Mouse (Mus musculus): ENCODE measurements around the gene Olfr237-ps1. TPM values are rescaled to one million over a fixed set of nuclear protein-coding genes. Genes with fewer than 3 reads are reported as not detected.

The Olfr237-ps1 gene
- polyA plus RNA-seq, 1 experiment: not detected

DNA sequence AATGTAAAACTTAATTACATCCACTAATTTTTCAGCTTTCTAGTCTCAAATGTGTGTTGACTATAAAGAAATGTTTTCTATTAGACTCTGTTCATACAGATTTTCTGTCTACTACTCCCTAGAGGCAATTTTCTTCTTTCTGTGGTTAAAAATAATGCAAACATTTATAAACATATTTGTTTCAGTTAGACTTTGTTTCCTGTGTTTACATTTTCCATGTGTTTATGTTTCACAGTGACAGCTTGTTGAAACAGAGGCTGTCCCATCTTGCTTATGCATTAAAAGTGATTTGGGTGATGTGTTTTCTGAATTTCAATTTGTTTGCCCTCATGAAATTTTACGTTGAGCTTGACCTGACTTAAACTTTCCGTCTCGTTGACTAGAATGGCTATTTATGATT is 44.6 kb downstream of the Olfr237-ps1 start:
- Histone ChIP-seq H3K27me3 (ENCODE audit: control insufficient read depth, insufficient read depth, low read length) (no peaks in the 10 kb centered on the region), H3K4me1 (ENCODE audit: control insufficient read depth, insufficient read depth, low read length) (no peaks in the 10 kb centered on the region), H3K4me3 (replicated peaks; ENCODE audit: insufficient read depth, low read depth, low read length) (no peak overlapping the region), H3K27ac (ENCODE audit: insufficient read depth, low read length) (no peak overlapping the region)
- DNase-seq: no peak
- TF ChIP-seq POLR2A (IDR thresholded peaks at IDR 0.05; ENCODE audit: borderline replicate concordance, insufficient read depth, low read length) (no peak), CTCF (IDR thresholded peaks at IDR 0.05; ENCODE audit: borderline replicate concordance, insufficient read depth, low read depth, low read length) (no peak)
- WGBS: 85% methylated on average over 3 of the region's 3 CpGs

GRCm38 (mm10) chr6:43196781-43197180 is 50.4 kb downstream of the Olfr237-ps1 start, which contains the start of gene Olfr435:
TSS of gene Olfr435 (plus strand) at chr6:43197146.
- TF ChIP-seq POLR2A (IDR thresholded peaks at IDR 0.05; ENCODE audit: borderline replicate concordance, insufficient read depth, low read length) (no peak), CTCF (IDR thresholded peaks at IDR 0.05; ENCODE audit: borderline replicate concordance, insufficient read depth, low read depth, low read length) (no peak)
- DNase-seq: no peak

DNA sequence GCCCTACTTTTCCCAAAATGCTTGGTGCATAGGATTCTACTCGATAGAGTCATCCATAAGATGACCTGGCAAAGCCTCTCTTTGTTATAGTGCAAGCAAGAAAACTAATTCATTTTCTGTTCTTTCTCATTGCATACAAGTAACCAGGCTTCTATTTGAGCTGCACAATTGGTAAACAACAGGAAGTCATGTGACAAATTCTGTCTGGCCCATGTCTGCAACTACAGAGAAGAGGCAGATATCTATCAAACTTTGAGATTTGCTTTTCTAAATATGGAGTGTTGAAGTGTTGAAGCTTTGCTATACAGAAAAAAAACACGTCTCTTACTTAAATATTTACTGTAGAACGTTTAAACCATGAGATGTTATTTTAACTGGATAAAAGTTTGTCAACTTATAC is 51.7 kb downstream of the Olfr237-ps1 start:
- H3K4me3 ChIP-seq (replicated peaks; ENCODE audit: insufficient read depth, low read depth, low read length): no peak overlapping the region
- 84% methylated on average over 3 of the region's 3 CpGs for WGBS
- no peaks in the 10 kb centered on the region for H3K4me1 ChIP-seq (ENCODE audit: control insufficient read depth, insufficient read depth, low read length)

More at GRCm38 (mm10) chr6:43196781-43197180, 50.4 kb downstream of the Olfr237-ps1 start, which contains the start of gene Olfr435:
- Histone ChIP-seq H3K27me3 (ENCODE audit: control insufficient read depth, insufficient read depth, low read length) (no peaks in the 10 kb centered on the region), H3K4me1 (ENCODE audit: control insufficient read depth, insufficient read depth, low read length) (no peaks in the 10 kb centered on the region), H3K27ac (ENCODE audit: insufficient read depth, low read length) (no peak within 1 kb of the TSS), H3K4me3 (replicated peaks; ENCODE audit: insufficient read depth, low read depth, low read length) (no peak within 1 kb of the TSS)

DNA sequence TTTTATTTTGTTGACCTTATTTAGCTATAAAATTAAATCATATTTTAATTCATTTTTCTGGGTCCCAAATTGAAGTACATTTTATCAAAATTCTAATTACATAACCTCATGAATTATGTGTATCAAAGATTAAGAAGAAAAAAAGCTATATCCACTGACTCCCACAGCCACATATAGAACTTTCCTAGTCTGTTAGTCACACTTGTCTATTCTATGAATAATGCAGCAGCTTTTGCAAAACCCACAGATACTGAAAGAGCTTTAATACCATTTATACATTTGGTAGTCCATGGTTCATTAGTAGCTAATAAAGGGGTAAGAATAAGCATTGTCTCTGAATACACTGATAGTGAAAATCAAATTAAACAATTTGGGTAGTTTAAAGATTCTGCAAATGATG is 56.4 kb downstream of the Olfr237-ps1 start:
- Histone ChIP-seq H3K27me3 (ENCODE audit: control insufficient read depth, insufficient read depth, low read length) (no peaks in the 10 kb centered on the region), H3K4me3 (replicated peaks; ENCODE audit: insufficient read depth, low read depth, low read length) (no peak overlapping the region), H3K4me1 (ENCODE audit: control insufficient read depth, insufficient read depth, low read length) (no peaks in the 10 kb centered on the region), H3K27ac (ENCODE audit: insufficient read depth, low read length) (no peak overlapping the region)
- no peak for DNase-seq
- TF ChIP-seq CTCF (IDR thresholded peaks at IDR 0.05; ENCODE audit: borderline replicate concordance, insufficient read depth, low read depth, low read length): no peak
- TF ChIP-seq POLR2A (IDR thresholded peaks at IDR 0.05; ENCODE audit: borderline replicate concordance, insufficient read depth, low read length): no peak

More for the DNA sequence above, 51.7 kb downstream of the Olfr237-ps1 start:
- TF ChIP-seq POLR2A (IDR thresholded peaks at IDR 0.05; ENCODE audit: borderline replicate concordance, insufficient read depth, low read length) (no peak), CTCF (IDR thresholded peaks at IDR 0.05; ENCODE audit: borderline replicate concordance, insufficient read depth, low read depth, low read length) (no peak)
- no peak for DNase-seq
- H3K27me3 ChIP-seq (ENCODE audit: control insufficient read depth, insufficient read depth, low read length): no peaks in the 10 kb centered on the region
- no peak overlapping the region for H3K27ac ChIP-seq (ENCODE audit: insufficient read depth, low read length)

DNA sequence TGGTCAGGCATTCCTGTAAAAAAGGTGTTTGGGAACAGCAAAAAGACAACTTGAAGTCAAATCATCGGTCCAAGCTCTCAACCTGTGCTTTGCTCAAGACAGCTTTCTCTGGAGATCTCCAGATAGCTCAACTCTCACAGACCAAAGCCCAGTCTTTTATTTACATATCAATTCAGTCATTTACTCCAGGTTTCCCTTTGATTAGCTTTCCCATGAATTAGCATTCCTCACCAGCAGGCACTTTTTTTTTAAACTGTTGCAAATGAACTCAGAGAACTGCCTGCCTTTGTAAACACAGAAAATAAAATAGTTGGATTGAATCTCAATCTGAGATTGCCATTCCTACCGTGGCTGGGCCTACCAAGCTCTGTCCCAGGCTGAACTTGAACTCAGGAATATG is 59.0 kb downstream of the Olfr237-ps1 start:
- no peak for DNase-seq
- no peak for TF ChIP-seq POLR2A (IDR thresholded peaks at IDR 0.05; ENCODE audit: borderline replicate concordance, insufficient read depth, low read length)
- TF ChIP-seq CTCF (IDR thresholded peaks at IDR 0.05; ENCODE audit: borderline replicate concordance, insufficient read depth, low read depth, low read length): no peak
- Histone ChIP-seq H3K27me3 (ENCODE audit: control insufficient read depth, insufficient read depth, low read length) (no peaks in the 10 kb centered on the region), H3K27ac (ENCODE audit: insufficient read depth, low read length) (no peak overlapping the region), H3K4me3 (replicated peaks; ENCODE audit: insufficient read depth, low read depth, low read length) (no peak overlapping the region), H3K4me1 (ENCODE audit: control insufficient read depth, insufficient read depth, low read length) (no peaks in the 10 kb centered on the region)
- WGBS: 46% methylated on average over 2 of the region's 2 CpGs

Other genes starting within 250 kb of the Olfr237-ps1 start
- gene Olfr447, start 237.7 kb upstream of the Olfr237-ps1 start, polyA plus RNA-seq (2012; rRNA removed): not detected in 2 replicates
- not detected in 2 replicates for gene Olfr446, start 225.2 kb upstream of the Olfr237-ps1 start, polyA plus RNA-seq (2012; rRNA removed)
- not detected in 2 replicates for gene Olfr444, start 197.5 kb upstream of the Olfr237-ps1 start, polyA plus RNA-seq (2012; rRNA removed)
- gene Olfr441, start 40.2 kb upstream of the Olfr237-ps1 start, polyA plus RNA-seq (2012; rRNA removed): not detected in 2 replicates
- not detected in 2 replicates for gene Olfr437, start 16.7 kb downstream of the Olfr237-ps1 start, polyA plus RNA-seq (2012; rRNA removed)
- not detected in 2 replicates for gene Olfr13, start 25.6 kb downstream of the Olfr237-ps1 start, polyA plus RNA-seq (2012; rRNA removed)
- gene Olfr435, start 50.6 kb downstream of the Olfr237-ps1 start, polyA plus RNA-seq (2012; rRNA removed): not detected in 2 replicates
- not detected in 2 replicates for gene Olfr434, start 66.5 kb downstream of the Olfr237-ps1 start, polyA plus RNA-seq (2012; rRNA removed)
- gene Olfr47, start 85.0 kb downstream of the Olfr237-ps1 start, polyA plus RNA-seq (2012; rRNA removed): not detected in 2 replicates
- 2.4 and 2.9 TPM in 2 replicates for gene Arhgef5, start 119.0 kb downstream of the Olfr237-ps1 start, polyA plus RNA-seq (2012; rRNA removed)
- gene Nobox, start 163.0 kb downstream of the Olfr237-ps1 start, polyA plus RNA-seq (2012; rRNA removed): 0.10 TPM in 1 of 2 replicates, not detected in the other